In genomic region chr9:22809621-22810126, GRCm38 (mm10) we compare ENCODE assay signal across 12 mouse cellular contexts.
"Had no signal": no experiment of that assay in that cellular context is flagged by ENCODE, and none has a peak within 500 bp of the region (broad histone marks: within the 10 kb centered on the region; RNA-seq: fewer than 3 reads in every experiment).

No protein-coding gene starts in this region.

- H3K27me3 ChIP-seq: intestine, embryonic 15.5 days; limb, embryonic 15.5 days had no signal

- DNase-seq: kidney, adult 18-20 months; kidney, postnatal 10 days; lung, embryonic 14.5 days; lung, postnatal 14 days; midbrain, embryonic 14.5 days; retina, postnatal 1 day; thymus, postnatal 4 days had no signal

- ATAC-seq: intestine, embryonic 15.5 days had no signal

- H3K4me2 ChIP-seq: intestine, embryonic 15.5 days; limb, embryonic 15.5 days; lung, embryonic 14.5 days had no signal

- H3K27ac ChIP-seq: intestine, embryonic 15.5 days; left cerebral cortex, adult 2 months; limb, embryonic 15.5 days; midbrain, embryonic 10.5 days had no signal

- H3K4me1 ChIP-seq: intestine, embryonic 15.5 days; limb, embryonic 15.5 days; midbrain, embryonic 10.5 days had no signal

- H3K4me3 ChIP-seq: intestine, embryonic 15.5 days; left cerebral cortex, adult 2 months; limb, embryonic 15.5 days; midbrain, embryonic 10.5 days; myocyte had no signal

- H3K9ac ChIP-seq: intestine, embryonic 15.5 days; limb, embryonic 15.5 days; lung, embryonic 14.5 days had no signal

- H3K36me3 ChIP-seq: intestine, embryonic 15.5 days; limb, embryonic 15.5 days; midbrain, embryonic 10.5 days had no signal

- H3K9me3 ChIP-seq: intestine, embryonic 15.5 days; limb, embryonic 15.5 days; midbrain, embryonic 10.5 days had no signal
